Mouse (Mus musculus): ENCODE results near the gene Fam189a2. TPM values are rescaled to one million over a fixed set of nuclear protein-coding genes. Genes with fewer than 3 reads are reported as not detected.

Fam189a2 gene
- 0.25 and 0.29 TPM in 2 replicates for polyA plus RNA-seq (2012; rRNA removed)

GRCm38 (mm10) chr19:24030871-24031556 lies at the start of gene Fam189a2:
TSS of gene Fam189a2 (minus strand) at chr19:24031019.

Other genes starting within 250 kb of the Fam189a2 start
- 2.9 and 3.2 TPM in 2 replicates for gene Tjp2, start 194.0 kb upstream of the Fam189a2 start, polyA plus RNA-seq (2012; rRNA removed)
- gene Fxn, start 249.6 kb upstream of the Fam189a2 start, polyA plus RNA-seq (2012; rRNA removed): 21.7 and 25.8 TPM in 2 replicates

Measured in liver, embryonic 14 days (tissue).